ENCODE assay signal across 12 mouse cellular contexts in genomic region chr11:114823199-114823725, GRCm38 (mm10). TPM values are rescaled to one million over a fixed set of nuclear protein-coding genes. Genes with fewer than 3 reads are reported as not detected.
A peak's percentile ranks its signal among the peaks of the same experiment; 100 is the strongest.
DNase-seq lines count a peak whose midpoint lies in the region; ATAC-seq and TF ChIP-seq lines count a peak whose summit lies in the region.
"Had no signal": no experiment of that assay in that cellular context is flagged by ENCODE, and none has a peak within 500 bp of the region (broad histone marks: within the 10 kb centered on the region; RNA-seq: fewer than 3 reads in every experiment).

No protein-coding gene starts in this region.

- no peaks in the 10 kb centered on the region for H3K27me3 ChIP-seq in heart, embryonic 15.5 days
- peaks cover 23% of the 10 kb centered on the region for H3K27me3 ChIP-seq in forebrain, embryonic 10.5 days (ENCODE audit: poor library complexity, severe bottlenecking)
- no peaks in the 10 kb centered on the region for H3K27me3 ChIP-seq in limb, embryonic 15.5 days

- H3K4me2 ChIP-seq in heart, embryonic 15.5 days, result peak overlapping the region; percentile 27; the same call in 1 of the 2 replicates
- peak overlapping the region; percentile 27 for H3K4me2 ChIP-seq in limb, embryonic 15.5 days
- H3K4me2 ChIP-seq: liver, embryonic 11.5 days had no signal

- intact Hi-C loops in heart, postnatal 14 days (cut with DNase I), result no loop called here

- no peak for DNase-seq in heart, postnatal 14 days
- DNase-seq in ES-E14 (ENCODE audit: low read depth, low spot score), result no peak
- DNase-seq in forebrain, embryonic 10.5 days (ENCODE audit: extremely low spot score, low spot score), result no peak
- no peak for DNase-seq in c-Kit-positive CD71-positive TER-119-positive erythroid progenitor cells, embryonic 14.5 days (ENCODE audit: low spot score)
- no peak for DNase-seq in testis, postnatal 14 days (ENCODE audit: low spot score)
- DNase-seq in adrenal gland, postnatal 10 days, result no peak
- DNase-seq: thymus, postnatal 4 days had no signal

- no peak overlapping the region for H3K9ac ChIP-seq in heart, embryonic 15.5 days
- H3K9ac ChIP-seq in ES-E14 (ENCODE audit: insufficient read depth, low read depth, low read length, poor library complexity, severe bottlenecking), result no peak overlapping the region
- 0 out of 2 replicates have a peak overlapping the region, but pooled peaks have one; percentile 10 for H3K9ac ChIP-seq in limb, embryonic 15.5 days

- in situ Hi-C loops in ES-E14 (cut with MboI; ENCODE audit: low sequenced_read_pairs in 2 of 2, unreplicated experiment in 2 of 2), result no loop called here

- 20% methylated on average over 11 of the region's 11 CpGs for WGBS in heart, embryonic 15.5 days
- WGBS in forebrain, embryonic 10.5 days, result 1% methylated on average over 11 of the region's 11 CpGs
- 5% methylated on average over 11 of the region's 11 CpGs for WGBS in limb, embryonic 15.5 days

- no peak for ATAC-seq in heart, embryonic 15.5 days (replicated peaks; ENCODE audit: insufficient number of reproducible peaks, insufficient read depth, low FRiP score, low read depth)
- peak; percentile 60 for ATAC-seq in limb, embryonic 15.5 days (ENCODE audit: insufficient number of reproducible peaks, low FRiP score, low TSS enrichment, low read depth)

- H3K36me3 ChIP-seq in heart, embryonic 15.5 days, result no peaks in the 10 kb centered on the region
- H3K36me3 ChIP-seq in ES-E14 (ENCODE audit: control insufficient read depth, insufficient read depth, low read length, poor library complexity, severe bottlenecking), result no peaks in the 10 kb centered on the region
- H3K36me3 ChIP-seq in forebrain, embryonic 10.5 days (replicated peaks), result no peaks in the 10 kb centered on the region
- no peaks in the 10 kb centered on the region for H3K36me3 ChIP-seq in limb, embryonic 15.5 days

- H3K4me3 ChIP-seq in heart, embryonic 15.5 days, result no peak overlapping the region
- H3K4me3 ChIP-seq in ES-E14 (ENCODE audit: insufficient read depth in 1 of 2, low read depth in 1 of 2, low read length in 2 of 2, poor library complexity in 1 of 2, severe bottlenecking in 1 of 2), result no peak overlapping the region
- H3K4me3 ChIP-seq in forebrain, embryonic 10.5 days, result peak overlapping the region; percentile 26
- H3K4me3 ChIP-seq in limb, embryonic 15.5 days, result no peak overlapping the region

- peaks cover 12% of the 10 kb centered on the region for H3K4me1 ChIP-seq in heart, embryonic 15.5 days (replicated peaks)
- H3K4me1 ChIP-seq in ES-E14 (ENCODE audit: control insufficient read depth in 2 of 2, insufficient read depth in 2 of 2, low read length in 2 of 2, poor library complexity in 1 of 2), result peaks cover 0 to 34% of the 10 kb centered on the region in 2 experiments; a peak in 3 of 4 replicates
- H3K4me1 ChIP-seq in forebrain, embryonic 10.5 days, result peaks cover 59% of the 10 kb centered on the region
- H3K4me1 ChIP-seq in limb, embryonic 15.5 days, result peaks cover 36% of the 10 kb centered on the region

- no peaks in the 10 kb centered on the region for H3K9me3 ChIP-seq in heart, embryonic 15.5 days (replicated peaks)
- no peaks in the 10 kb centered on the region for H3K9me3 ChIP-seq in ES-E14 (ENCODE audit: control insufficient read depth, insufficient read depth, low read depth, low read length)
- H3K9me3 ChIP-seq in forebrain, embryonic 10.5 days, result peaks cover 6% of the 10 kb centered on the region
- H3K9me3 ChIP-seq in limb, embryonic 15.5 days, result no peaks in the 10 kb centered on the region

- H3K27ac ChIP-seq in heart, embryonic 15.5 days, result peak overlapping the region; percentile 39
- H3K27ac ChIP-seq in ES-E14 (ENCODE audit: insufficient read depth, low read depth, low read length, poor library complexity, severe bottlenecking), result peak overlapping the region; percentile 22; the same call in 1 of the 2 replicates
- H3K27ac ChIP-seq in forebrain, embryonic 10.5 days, result peak overlapping the region; percentile 65
- peak overlapping the region; percentile 79 for H3K27ac ChIP-seq in limb, embryonic 15.5 days

TF ChIP-seq in ES-E14, 5 proteins besides CTCF, POLR2A, EP300 and RAD21:
- TF ChIP-seq HCFC1 (IDR thresholded peaks at IDR 0.05; ENCODE audit: borderline replicate concordance, insufficient read depth, low read length) (no peak), MAFK (IDR thresholded peaks at IDR 0.05; ENCODE audit: insufficient read depth, low read depth, low read length) (no peak), CHD2 (IDR thresholded peaks at IDR 0.05; ENCODE audit: low read depth, low read length) (no peak), ZC3H11A (IDR thresholded peaks at IDR 0.05; ENCODE audit: borderline replicate concordance, low read depth, low read length) (no peak), ZNF384 (IDR thresholded peaks at IDR 0.05; ENCODE audit: low read depth, low read length) (no peak)

RNA-seq across cellular contexts. Expression of gene Gpr142, which starts 24.5 kb away (rescaled TPM):
- polyA plus RNA-seq in heart, embryonic 15.5 days (2015; fragmentation: Nextera tagmentation; extraction: Ambion mirVana), result not detected in 2 replicates
- not detected for total RNA-seq in heart, postnatal 14 days (2021)
- total RNA-seq in ES-E14 (2012; rRNA removed), result 0.27 TPM in 1 of 2 replicates, not detected in the other
- 0.21 TPM in 1 of 2 replicates, not detected in the other for polyA plus RNA-seq in forebrain, embryonic 10.5 days (2016; fragmentation: Nextera tagmentation; extraction: Ambion mirVana)
- polyA plus RNA-seq in limb, embryonic 15.5 days (2015; fragmentation: Nextera tagmentation; extraction: Ambion mirVana), result not detected in 2 replicates
- total RNA-seq in adrenal gland, postnatal 10 days (2021), result not detected
- total RNA-seq: CH12.LX; gastrocnemius, adult 18-20 months had no signal
- polyA plus RNA-seq: liver, embryonic 11.5 days had no signal

RNA-seq across cellular contexts. Expression of gene Btbd17, which starts 27.5 kb away (rescaled TPM):
- polyA plus RNA-seq in heart, embryonic 15.5 days (2015; fragmentation: Nextera tagmentation; extraction: Ambion mirVana), result 0.08 and 0.46 TPM in 2 replicates
- total RNA-seq in heart, postnatal 14 days (2021), result under 1 TPM in 1 of 2 experiments, not detected in 1; 0.12 TPM
- total RNA-seq in ES-E14 (2012; rRNA removed), result 1.6 and 1.7 TPM in 2 replicates
- polyA plus RNA-seq in forebrain, embryonic 10.5 days (2016; fragmentation: Nextera tagmentation; extraction: Ambion mirVana), result 20.7 and 20.8 TPM in 2 replicates
- 0.86 and 1.7 TPM in 2 replicates for polyA plus RNA-seq in limb, embryonic 15.5 days (2015; fragmentation: Nextera tagmentation; extraction: Ambion mirVana)
- total RNA-seq in adrenal gland, postnatal 10 days (2021), result under 1 TPM; 0.21 to 0.33 TPM
- total RNA-seq: CH12.LX; gastrocnemius, adult 18-20 months had no signal

RNA-seq across cellular contexts. Expression of gene Gprc5c, which starts 27.7 kb away (rescaled TPM):
- 12.4 and 19.8 TPM in 2 replicates for polyA plus RNA-seq in heart, embryonic 15.5 days (2015; fragmentation: Nextera tagmentation; extraction: Ambion mirVana)
- 10 to 100 TPM in 1 of 2 experiments, 1 to 10 TPM in 1; 7.4 to 10.7 TPM for total RNA-seq in heart, postnatal 14 days (2021)
- total RNA-seq in ES-E14 (2012; rRNA removed), result 35.9 and 36.5 TPM in 2 replicates
- polyA plus RNA-seq in forebrain, embryonic 10.5 days (2016; fragmentation: Nextera tagmentation; extraction: Ambion mirVana), result 31.7 and 32.3 TPM in 2 replicates
- 38.6 and 41.0 TPM in 2 replicates for polyA plus RNA-seq in limb, embryonic 15.5 days (2015; fragmentation: Nextera tagmentation; extraction: Ambion mirVana)
- total RNA-seq in adrenal gland, postnatal 10 days (2021), result 10 to 100 TPM; 26.2 to 27.9 TPM
- total RNA-seq: CH12.LX had no signal

RNA-seq across cellular contexts. Expression of gene Kif19a, which starts 58.1 kb away (rescaled TPM):
- polyA plus RNA-seq in heart, embryonic 15.5 days (2015; fragmentation: Nextera tagmentation; extraction: Ambion mirVana), result 0.16 and 0.33 TPM in 2 replicates
- 1 to 10 TPM in 1 of 2 experiments, under 1 TPM in 1; 0.27 to 1.3 TPM for total RNA-seq in heart, postnatal 14 days (2021)
- total RNA-seq in ES-E14 (2012; rRNA removed), result 0.90 and 1.1 TPM in 2 replicates
- polyA plus RNA-seq in forebrain, embryonic 10.5 days (2016; fragmentation: Nextera tagmentation; extraction: Ambion mirVana), result 0.33 and 0.71 TPM in 2 replicates
- 0.15 and 0.17 TPM in 2 replicates for polyA plus RNA-seq in limb, embryonic 15.5 days (2015; fragmentation: Nextera tagmentation; extraction: Ambion mirVana)
- total RNA-seq in adrenal gland, postnatal 10 days (2021), result 1 to 10 TPM in 1 of 2 experiments, under 1 TPM in 1; 0.67 to 1.1 TPM
- polyA plus RNA-seq: liver, embryonic 11.5 days had no signal

Comparison
In these comparisons a context has a peak if more than half of its experiments do, and no peak if none do; other contexts are left out.
1. H3K27ac ChIP-seq: peak in every context shown above with its lines; median percentile 79 in limb, embryonic 15.5 days; 65 in forebrain, embryonic 10.5 days; 39 in heart, embryonic 15.5 days; 22 in ES-E14.